Mouse (Mus musculus): ENCODE results near the gene Bnipl. TPM values are rescaled to one million over a fixed set of nuclear protein-coding genes. Genes with fewer than 3 reads are reported as not detected.
A peak's percentile ranks its signal among the peaks of the same experiment; 100 is the strongest.

The Bnipl gene
- total RNA-seq (2012; rRNA removed), result 6.7 and 16.0 TPM in 2 replicates

GRCm38 (mm10) chr3:95250783-95251424 lies at the start of gene Bnipl:
Gene Bnipl, minus strand, starts transcription at chr3:95251193.
- DNase-seq (ENCODE audit: low read depth, low spot score), result no peak

GRCm38 (mm10) chr3:95298018-95298417 lies 47.0 kb upstream of the Bnipl start:
- Histone ChIP-seq H3K9ac (ENCODE audit: insufficient read depth, low read depth, low read length, poor library complexity, severe bottlenecking) (no peak overlapping the region), H3K4me3 (ENCODE audit: insufficient read depth in 1 of 2, low read depth in 1 of 2, low read length in 2 of 2, poor library complexity in 1 of 2, severe bottlenecking in 1 of 2) (no peak overlapping the region), H3K4me1 (ENCODE audit: control insufficient read depth in 2 of 2, insufficient read depth in 2 of 2, low read length in 2 of 2, poor library complexity in 1 of 2) (peaks cover 0 to 24% of the 10 kb centered on the region in 2 experiments; a peak in 2 of 4 replicates), H3K36me3 (ENCODE audit: control insufficient read depth, insufficient read depth, low read length, poor library complexity, severe bottlenecking) (peaks cover 27% of the 10 kb centered on the region), H3K9me3 (ENCODE audit: control insufficient read depth, insufficient read depth, low read depth, low read length) (no peaks in the 10 kb centered on the region), H3K27ac (ENCODE audit: insufficient read depth, low read depth, low read length, poor library complexity, severe bottlenecking) (no peak overlapping the region)
- no peak for TF ChIP-seq MAFK (IDR thresholded peaks at IDR 0.05; ENCODE audit: insufficient read depth, low read depth, low read length)
- TF ChIP-seq ZC3H11A (IDR thresholded peaks at IDR 0.05; ENCODE audit: borderline replicate concordance, low read depth, low read length), result no peak
- TF ChIP-seq ZNF384 (IDR thresholded peaks at IDR 0.05; ENCODE audit: low read depth, low read length), result no peak
- TF ChIP-seq HCFC1 (IDR thresholded peaks at IDR 0.05; ENCODE audit: borderline replicate concordance, insufficient read depth, low read length), result no peak
- no peak for TF ChIP-seq CHD2 (IDR thresholded peaks at IDR 0.05; ENCODE audit: low read depth, low read length)
- no peak for DNase-seq (ENCODE audit: low read depth, low spot score)
- in situ Hi-C loops (cut with MboI; ENCODE audit: low sequenced_read_pairs in 2 of 2, unreplicated experiment in 2 of 2), result no loop called here

More at GRCm38 (mm10) chr3:95250783-95251424, at the start of gene Bnipl:
- peak within 1 kb of the TSS; percentile 14 to 41; a peak in 3 of 4 replicates for H3K4me3 ChIP-seq (ENCODE audit: insufficient read depth in 1 of 2, low read depth in 1 of 2, low read length in 2 of 2, poor library complexity in 1 of 2, severe bottlenecking in 1 of 2)
- no peak within 1 kb of the TSS; the same call in 1 of the 2 replicates for H3K9ac ChIP-seq (ENCODE audit: insufficient read depth, low read depth, low read length, poor library complexity, severe bottlenecking)
- in situ Hi-C loops (cut with MboI; ENCODE audit: low sequenced_read_pairs in 2 of 2, unreplicated experiment in 2 of 2), result no loop called here
- peaks cover 15% of the 10 kb centered on the region for H3K36me3 ChIP-seq (ENCODE audit: control insufficient read depth, insufficient read depth, low read length, poor library complexity, severe bottlenecking)
- peak within 1 kb of the TSS; percentile 47 for H3K27ac ChIP-seq (ENCODE audit: insufficient read depth, low read depth, low read length, poor library complexity, severe bottlenecking)
- peaks cover 0 to 16% of the 10 kb centered on the region in 2 experiments; a peak in 2 of 4 replicates for H3K4me1 ChIP-seq (ENCODE audit: control insufficient read depth in 2 of 2, insufficient read depth in 2 of 2, low read length in 2 of 2, poor library complexity in 1 of 2)
- H3K9me3 ChIP-seq (ENCODE audit: control insufficient read depth, insufficient read depth, low read depth, low read length), result no peaks in the 10 kb centered on the region
- TF ChIP-seq HCFC1 (IDR thresholded peaks at IDR 0.05; ENCODE audit: borderline replicate concordance, insufficient read depth, low read length) (no peak), MAFK (IDR thresholded peaks at IDR 0.05; ENCODE audit: insufficient read depth, low read depth, low read length) (no peak), CHD2 (IDR thresholded peaks at IDR 0.05; ENCODE audit: low read depth, low read length) (0 out of 2 replicates have a peak, but pooled peaks have one; percentile 16)

- Histone ChIP-seq H3K4me3 (ENCODE audit: insufficient read depth in 1 of 2, low read depth in 1 of 2, low read length in 2 of 2, poor library complexity in 1 of 2, severe bottlenecking in 1 of 2) (no peak overlapping the region), H3K27ac (ENCODE audit: insufficient read depth, low read depth, low read length, poor library complexity, severe bottlenecking) (no peak overlapping the region), H3K36me3 (ENCODE audit: control insufficient read depth, insufficient read depth, low read length, poor library complexity, severe bottlenecking) (peaks cover 31% of the 10 kb centered on the region), H3K9ac (ENCODE audit: insufficient read depth, low read depth, low read length, poor library complexity, severe bottlenecking) (no peak overlapping the region), H3K4me1 (ENCODE audit: control insufficient read depth in 2 of 2, insufficient read depth in 2 of 2, low read length in 2 of 2, poor library complexity in 1 of 2) (peaks cover 2 to 29% of the 10 kb centered on the region in 2 experiments; a peak in 2 of 4 replicates), H3K9me3 (ENCODE audit: control insufficient read depth, insufficient read depth, low read depth, low read length) (no peaks in the 10 kb centered on the region)
- DNase-seq (ENCODE audit: low read depth, low spot score), result peak; percentile 67
- TF ChIP-seq MAFK (IDR thresholded peaks at IDR 0.05; ENCODE audit: insufficient read depth, low read depth, low read length) (no peak), CHD2 (IDR thresholded peaks at IDR 0.05; ENCODE audit: low read depth, low read length) (no peak), ZNF384 (IDR thresholded peaks at IDR 0.05; ENCODE audit: low read depth, low read length) (no peak), HCFC1 (IDR thresholded peaks at IDR 0.05; ENCODE audit: borderline replicate concordance, insufficient read depth, low read length) (no peak), ZC3H11A (IDR thresholded peaks at IDR 0.05; ENCODE audit: borderline replicate concordance, low read depth, low read length) (no peak)
- in situ Hi-C loops (cut with MboI; ENCODE audit: low sequenced_read_pairs in 2 of 2, unreplicated experiment in 2 of 2), result no loop called here
Observed at GRCm38 (mm10) chr3:95296103-95296469, 45.1 kb upstream of the Bnipl start.

- no peak for TF ChIP-seq MAFK (IDR thresholded peaks at IDR 0.05; ENCODE audit: insufficient read depth, low read depth, low read length)
- no peak for TF ChIP-seq CHD2 (IDR thresholded peaks at IDR 0.05; ENCODE audit: low read depth, low read length)
- TF ChIP-seq HCFC1 (IDR thresholded peaks at IDR 0.05; ENCODE audit: borderline replicate concordance, insufficient read depth, low read length), result no peak
- TF ChIP-seq ZNF384 (IDR thresholded peaks at IDR 0.05; ENCODE audit: low read depth, low read length), result no peak
- no peak for TF ChIP-seq ZC3H11A (IDR thresholded peaks at IDR 0.05; ENCODE audit: borderline replicate concordance, low read depth, low read length)
- Histone ChIP-seq H3K9ac (ENCODE audit: insufficient read depth, low read depth, low read length, poor library complexity, severe bottlenecking) (no peak overlapping the region), H3K27ac (ENCODE audit: insufficient read depth, low read depth, low read length, poor library complexity, severe bottlenecking) (peak overlapping the region; percentile 34), H3K4me3 (ENCODE audit: insufficient read depth in 1 of 2, low read depth in 1 of 2, low read length in 2 of 2, poor library complexity in 1 of 2, severe bottlenecking in 1 of 2) (no peak overlapping the region), H3K36me3 (ENCODE audit: control insufficient read depth, insufficient read depth, low read length, poor library complexity, severe bottlenecking) (peaks cover 31% of the 10 kb centered on the region), H3K4me1 (ENCODE audit: control insufficient read depth in 2 of 2, insufficient read depth in 2 of 2, low read length in 2 of 2, poor library complexity in 1 of 2) (peaks cover 2 to 34% of the 10 kb centered on the region in 2 experiments; a peak in 2 of 4 replicates), H3K9me3 (ENCODE audit: control insufficient read depth, insufficient read depth, low read depth, low read length) (no peaks in the 10 kb centered on the region)
- no peak for DNase-seq (ENCODE audit: low read depth, low spot score)
- in situ Hi-C loops (cut with MboI; ENCODE audit: low sequenced_read_pairs in 2 of 2, unreplicated experiment in 2 of 2), result no loop called here
Observed at GRCm38 (mm10) chr3:95295321-95296102, 44.5 kb upstream of the Bnipl start.

Measured in ES-E14 (cell line).